Mouse (Mus musculus) large intestine, adult 2 months (tissue): ENCODE results near the gene Gm867. TPM values are rescaled to one million over a fixed set of nuclear protein-coding genes. Genes with fewer than 3 reads are reported as not detected.

Experiments
- DNase-seq: peaks from one replicate; pipeline ENCODE4 v3.0.0-alpha.2; 2012; ENCODE audit warnings: low read depth, low spot score
- WGBS: fragments of 180-500 bp; shearing (Covaris S2); methylation state at CpG from one replicate; pipeline ENCODE4 v1.1.7; 2018; 5-methylcytosine and 5-hydroxymethylcytosine counted together
- polyA plus RNA-seq: library from polyadenylated mRNA; depleted of rRNA; stranded (reverse); fragments of >200 nt; gene quantifications from 2 replicates; pipeline ENCODE4 v1.2.3, GENCODE M21; 2012; rRNA removed

Gene Gm867
- 0.30 TPM in 1 of 2 replicates, not detected in the other for polyA plus RNA-seq

- no peak for DNase-seq
Observed at GRCm38 (mm10) chr10:75940520-75940919, at the start of gene Gm867. Gene Gm867, minus strand, starts transcription at chr10:75940672.

GRCm38 (mm10) chr10:75979432-75979831, 39.0 kb upstream of the Gm867 start:
- no peak for DNase-seq
- 81% methylated on average over 3 of the region's 3 CpGs for WGBS

More at GRCm38 (mm10) chr10:75940520-75940919, at the start of gene Gm867:
- WGBS, result 84% methylated on average over 5 of the region's 5 CpGs

GRCm38 (mm10) chr10:75978835-75979157, 38.3 kb upstream of the Gm867 start:
- 76% methylated on average over 5 of the region's 5 CpGs for WGBS
- DNase-seq, result no peak

GRCm38 (mm10) chr10:75978119-75978834, 37.8 kb upstream of the Gm867 start:
- 44% methylated on average over 10 of the region's 10 CpGs for WGBS
- DNase-seq, result no peak

- no peak for DNase-seq
- WGBS, result 53% methylated on average over 5 of the region's 5 CpGs
Observed at GRCm38 (mm10) chr10:75975216-75975615, 34.7 kb upstream of the Gm867 start.

GRCm38 (mm10) chr10:75973846-75974245, 33.4 kb upstream of the Gm867 start:
- 88% methylated on average over 10 of the region's 10 CpGs for WGBS
- no peak for DNase-seq

GRCm38 (mm10) chr10:75954381-75954811, 13.9 kb upstream of the Gm867 start, which contains the start of gene Gm5134:
Gene Gm5134, plus strand, starts transcription at chr10:75954514.
- no peak for DNase-seq
- whole genome bisulfite sequencing, result 31% methylated on average over 20 of the region's 20 CpGs

GRCm38 (mm10) chr10:75951424-75952050, 11.1 kb upstream of the Gm867 start:
- DNase-seq, result no peak
- 1% methylated on average over 13 of the region's 13 CpGs for WGBS

GRCm38 (mm10) chr10:75950791-75951210, 10.3 kb upstream of the Gm867 start:
- no peak for DNase-seq
- 14% methylated on average over 23 of the region's 23 CpGs for WGBS

- 75% methylated on average over 22 of the region's 22 CpGs for WGBS
- DNase-seq, result no peak
Observed at GRCm38 (mm10) chr10:75949053-75950045, 8.9 kb upstream of the Gm867 start.

- 79% methylated on average over 5 of the region's 5 CpGs for WGBS
- no peak for DNase-seq
Observed at GRCm38 (mm10) chr10:75948079-75948478, 7.6 kb upstream of the Gm867 start.

GRCm38 (mm10) chr10:75945896-75946295, 5.4 kb upstream of the Gm867 start:
- WGBS, result 62% methylated on average over 7 of the region's 7 CpGs
- DNase-seq, result no peak

GRCm38 (mm10) chr10:75945213-75945612, 4.7 kb upstream of the Gm867 start:
- no peak for DNase-seq
- 92% methylated on average over 7 of the region's 7 CpGs for WGBS

GRCm38 (mm10) chr10:75944066-75944772, 3.7 kb upstream of the Gm867 start:
- DNase-seq, result no peak
- WGBS, result 46% methylated on average over 11 of the region's 11 CpGs

- DNase-seq, result no peak
- WGBS, result 75% methylated on average over 15 of the region's 15 CpGs
Observed at GRCm38 (mm10) chr10:75942736-75943477, 2.4 kb upstream of the Gm867 start, which contains the start of gene Vpreb3. Gene Vpreb3, plus strand, starts transcription at chr10:75943057.

GRCm38 (mm10) chr10:75941042-75941824, 761 bp upstream of the Gm867 start:
- no peak for DNase-seq
- WGBS, result 82% methylated on average over 9 of the region's 9 CpGs

GRCm38 (mm10) chr10:75939481-75940234, 814 bp downstream of the Gm867 start:
- no peak for DNase-seq
- WGBS, result 64% methylated on average over 9 of the region's 9 CpGs
